18 mouse cellular contexts compared by ENCODE assay signal in the genomic region with DNA sequence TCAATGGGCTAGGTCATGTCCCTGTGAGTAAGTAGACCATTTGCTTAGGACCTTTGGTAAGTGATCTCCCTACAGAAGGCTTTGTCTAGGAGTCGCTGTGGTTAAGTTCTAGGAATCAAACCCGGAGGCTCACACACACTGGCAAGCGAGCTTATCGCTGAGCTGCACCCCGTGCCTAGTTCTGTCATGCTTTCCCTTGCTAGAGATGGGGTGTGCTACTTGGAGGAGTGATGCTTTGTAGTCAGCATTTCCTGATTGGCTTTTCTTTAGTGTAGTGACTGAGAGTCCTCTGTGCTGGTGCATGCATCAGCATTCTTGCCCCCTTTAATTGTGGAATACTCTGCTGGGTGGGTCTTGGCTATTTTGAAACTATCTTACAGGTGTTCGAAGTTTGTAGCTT. TPM values are rescaled to one million over a fixed set of nuclear protein-coding genes. Genes with fewer than 3 reads are reported as not detected.
DNase-seq lines count a peak whose midpoint lies in the region; ATAC-seq and TF ChIP-seq lines count a peak whose summit lies in the region.
"Had no signal": no experiment of that assay in that cellular context is flagged by ENCODE, and none has a peak within 500 bp of the region (broad histone marks: within the 10 kb centered on the region; RNA-seq: fewer than 3 reads in every experiment).

No protein-coding gene starts in this region.

- peak; percentile 92 for DNase-seq in heart, embryonic 10.5 days (ENCODE audit: low spot score)
- no peak for DNase-seq in heart, postnatal 14 days
- DNase-seq in G1E (ENCODE audit: low spot score), result peak; percentile 82
- DNase-seq in midbrain, embryonic 10.5 days (ENCODE audit: low spot score), result no peak
- DNase-seq: cerebellum, postnatal 25 days; kidney, adult 18-20 months; right cerebral cortex, adult 18-20 months had no signal

- 67% methylated on average over 6 of the region's 6 CpGs for WGBS in heart, embryonic 10.5 days
- WGBS in intestine, embryonic 16.5 days, result 78% methylated on average over 6 of the region's 6 CpGs
- 86% methylated on average over 6 of the region's 6 CpGs for WGBS in midbrain, embryonic 10.5 days
- 81% methylated on average over 6 of the region's 6 CpGs for WGBS in midbrain, embryonic 15.5 days

- H3K9ac ChIP-seq in intestine, embryonic 16.5 days (ENCODE audit: low read depth, low read length), result no peak overlapping the region
- H3K9ac ChIP-seq in midbrain, embryonic 15.5 days, result no peak overlapping the region
- H3K9ac ChIP-seq: limb, embryonic 12.5 days; midbrain, embryonic 12.5 days; neural tube, embryonic 13.5 days had no signal

- no peaks in the 10 kb centered on the region for H3K36me3 ChIP-seq in heart, embryonic 10.5 days
- peaks cover 44% of the 10 kb centered on the region for H3K36me3 ChIP-seq in G1E (replicated peaks)
- H3K36me3 ChIP-seq in intestine, embryonic 16.5 days (ENCODE audit: control insufficient read depth, insufficient read depth, low read length), result no peaks in the 10 kb centered on the region
- no peaks in the 10 kb centered on the region for H3K36me3 ChIP-seq in midbrain, embryonic 10.5 days
- H3K36me3 ChIP-seq in midbrain, embryonic 15.5 days (replicated peaks), result no peaks in the 10 kb centered on the region
- H3K36me3 ChIP-seq: limb, embryonic 12.5 days; midbrain, embryonic 12.5 days; neural tube, embryonic 13.5 days had no signal

- no peak for TF ChIP-seq CTCF in G1E (IDR thresholded peaks at IDR 0.05; ENCODE audit: low read depth, low read length)

- H3K4me2 ChIP-seq in intestine, embryonic 16.5 days (ENCODE audit: low read depth, low read length), result no peak overlapping the region
- H3K4me2 ChIP-seq in midbrain, embryonic 15.5 days, result no peak overlapping the region
- H3K4me2 ChIP-seq: limb, embryonic 12.5 days; midbrain, embryonic 12.5 days; neural tube, embryonic 13.5 days had no signal

- no peaks in the 10 kb centered on the region for H3K9me3 ChIP-seq in heart, embryonic 10.5 days
- H3K9me3 ChIP-seq in G1E (replicated peaks), result no peaks in the 10 kb centered on the region
- H3K9me3 ChIP-seq in intestine, embryonic 16.5 days (ENCODE audit: control insufficient read depth, low read length), result no peaks in the 10 kb centered on the region
- H3K9me3 ChIP-seq in midbrain, embryonic 10.5 days (replicated peaks), result no peaks in the 10 kb centered on the region
- no peaks in the 10 kb centered on the region for H3K9me3 ChIP-seq in midbrain, embryonic 15.5 days
- H3K9me3 ChIP-seq: limb, embryonic 12.5 days; midbrain, embryonic 12.5 days; neural tube, embryonic 13.5 days had no signal

- no peaks in the 10 kb centered on the region for H3K27me3 ChIP-seq in heart, embryonic 10.5 days (ENCODE audit: insufficient read depth, poor library complexity, severe bottlenecking)
- H3K27me3 ChIP-seq in G1E (ENCODE audit: insufficient read depth, low read length), result no peaks in the 10 kb centered on the region
- H3K27me3 ChIP-seq in intestine, embryonic 16.5 days (replicated peaks; ENCODE audit: control insufficient read depth, insufficient read depth, low read length), result no peaks in the 10 kb centered on the region
- H3K27me3 ChIP-seq in midbrain, embryonic 10.5 days (ENCODE audit: low read depth, poor library complexity, severe bottlenecking), result no peaks in the 10 kb centered on the region
- no peaks in the 10 kb centered on the region for H3K27me3 ChIP-seq in midbrain, embryonic 15.5 days (replicated peaks)
- H3K27me3 ChIP-seq: limb, embryonic 12.5 days; midbrain, embryonic 12.5 days; neural tube, embryonic 13.5 days had no signal

- no peak overlapping the region for H3K4me3 ChIP-seq in heart, embryonic 10.5 days
- no peak overlapping the region; the same call in 1 of the 2 replicates for H3K4me3 ChIP-seq in G1E (ENCODE audit: low read depth, low read length)
- H3K4me3 ChIP-seq in intestine, embryonic 16.5 days (ENCODE audit: low read length), result no peak overlapping the region
- H3K4me3 ChIP-seq in midbrain, embryonic 10.5 days, result no peak overlapping the region
- H3K4me3 ChIP-seq in midbrain, embryonic 15.5 days, result no peak overlapping the region
- H3K4me3 ChIP-seq: layer of hippocampus, adult 2 months; limb, embryonic 12.5 days; midbrain, embryonic 12.5 days; neural tube, embryonic 13.5 days had no signal

- 0 out of 2 replicates have a peak, but pooled peaks cover 17% of the 10 kb centered on the region for H3K4me1 ChIP-seq in heart, embryonic 10.5 days
- H3K4me1 ChIP-seq in G1E (ENCODE audit: insufficient read depth, low read depth, low read length), result peaks cover 83% of the 10 kb centered on the region
- H3K4me1 ChIP-seq in intestine, embryonic 16.5 days (ENCODE audit: control insufficient read depth, insufficient read depth, low read length), result no peaks in the 10 kb centered on the region; the same call in 1 of the 2 replicates
- no peaks in the 10 kb centered on the region for H3K4me1 ChIP-seq in midbrain, embryonic 10.5 days
- H3K4me1 ChIP-seq in midbrain, embryonic 15.5 days, result no peaks in the 10 kb centered on the region
- H3K4me1 ChIP-seq: limb, embryonic 12.5 days; midbrain, embryonic 12.5 days; neural tube, embryonic 13.5 days had no signal

- ATAC-seq in G1E (ENCODE audit: extremely low read depth, insufficient number of reproducible peaks, low FRiP score, poor library complexity, severe bottlenecking), result peak; percentile 92
- ATAC-seq in intestine, embryonic 16.5 days, result peak; percentile 69; the same call in 1 of the 2 replicates
- peak; percentile 95 for ATAC-seq in megakaryocyte-erythroid progenitor cell, adult 5-6 weeks (replicated peaks; ENCODE audit: low FRiP score, low TSS enrichment, poor library complexity, severe bottlenecking)
- ATAC-seq in CD4-positive, CD25-positive, alpha-beta regulatory T cell, adult 4 months, result no peak
- ATAC-seq in midbrain, embryonic 15.5 days (replicated peaks), result no peak

- no peak overlapping the region for H3K27ac ChIP-seq in heart, embryonic 10.5 days
- no peak overlapping the region for H3K27ac ChIP-seq in intestine, embryonic 16.5 days (ENCODE audit: low read length)
- H3K27ac ChIP-seq in midbrain, embryonic 10.5 days (replicated peaks), result no peak overlapping the region
- H3K27ac ChIP-seq in midbrain, embryonic 15.5 days, result no peak overlapping the region
- H3K27ac ChIP-seq: layer of hippocampus, adult 2 months; limb, embryonic 12.5 days; midbrain, embryonic 12.5 days; neural tube, embryonic 13.5 days had no signal

- intact Hi-C loops in heart, postnatal 14 days (cut with DNase I), result no loop called here

RNA-seq across cellular contexts. Expression of gene Eif5b, which starts 13.8 kb away (rescaled TPM):
- polyA plus RNA-seq in heart, embryonic 10.5 days (2016; fragmentation: Nextera tagmentation; extraction: Ambion mirVana), result 21.6 and 29.5 TPM in 2 replicates
- 10 to 100 TPM; 31.6 to 36.5 TPM for total RNA-seq in heart, postnatal 14 days (2021)
- total RNA-seq in G1E (2014; fragmentation: Nextera tagmentation) (143 and 157 TPM in 2 replicates), G1E (2017) (74.2 and 80.8 TPM in 2 replicates)
- polyA plus RNA-seq in G1E (2012), result 85.6 and 91.6 TPM in 2 replicates
- 18.4 and 21.1 TPM in 2 replicates for polyA plus RNA-seq in intestine, embryonic 16.5 days (2015; fragmentation: Nextera tagmentation; extraction: Ambion mirVana)
- 70.2 and 75.0 TPM in 2 replicates for total RNA-seq in megakaryocyte-erythroid progenitor cell, adult 5-6 weeks (2014; fragmentation: Nextera tagmentation)
- 40.3 and 66.8 TPM in 2 replicates for total RNA-seq in megakaryocyte-erythroid progenitor cell, adult 5-6 weeks (2017)
- polyA plus RNA-seq in midbrain, embryonic 10.5 days (2016; fragmentation: Nextera tagmentation; extraction: Ambion mirVana), result 24.7 and 24.9 TPM in 2 replicates
- polyA plus RNA-seq in CD4-positive, CD25-positive, alpha-beta regulatory T cell, adult 4 months (2017; shearing (Covaris generic)), result 10 to 100 TPM; 30.5 to 32.9 TPM
- 21.1 and 23.6 TPM in 2 replicates for polyA plus RNA-seq in midbrain, embryonic 15.5 days (2015; fragmentation: Nextera tagmentation; extraction: Ambion mirVana)

RNA-seq across cellular contexts. Expression of gene Txndc9, which starts 14.0 kb away (rescaled TPM):
- 120 and 143 TPM in 2 replicates for polyA plus RNA-seq in heart, embryonic 10.5 days (2016; fragmentation: Nextera tagmentation; extraction: Ambion mirVana)
- total RNA-seq in heart, postnatal 14 days (2021), result 10 to 100 TPM; 51.4 to 52.1 TPM
- total RNA-seq in G1E (2014; fragmentation: Nextera tagmentation) (107 and 115 TPM in 2 replicates), G1E (2017) (111 and 120 TPM in 2 replicates)
- 5.1 and 6.9 TPM in 2 replicates for polyA plus RNA-seq in G1E (2012)
- polyA plus RNA-seq in intestine, embryonic 16.5 days (2015; fragmentation: Nextera tagmentation; extraction: Ambion mirVana), result 119 and 125 TPM in 2 replicates
- 38.6 and 57.8 TPM in 2 replicates for total RNA-seq in megakaryocyte-erythroid progenitor cell, adult 5-6 weeks (2014; fragmentation: Nextera tagmentation)
- total RNA-seq in megakaryocyte-erythroid progenitor cell, adult 5-6 weeks (2017), result 45.3 and 46.7 TPM in 2 replicates
- polyA plus RNA-seq in midbrain, embryonic 10.5 days (2016; fragmentation: Nextera tagmentation; extraction: Ambion mirVana), result 154 and 160 TPM in 2 replicates
- polyA plus RNA-seq in CD4-positive, CD25-positive, alpha-beta regulatory T cell, adult 4 months (2017; shearing (Covaris generic)), result 100 to 1,000 TPM; 143 to 173 TPM
- 129 and 135 TPM in 2 replicates for polyA plus RNA-seq in midbrain, embryonic 15.5 days (2015; fragmentation: Nextera tagmentation; extraction: Ambion mirVana)

RNA-seq across cellular contexts. Expression of gene Lyg1, which starts 54.1 kb away (rescaled TPM):
- polyA plus RNA-seq in heart, embryonic 10.5 days (2016; fragmentation: Nextera tagmentation; extraction: Ambion mirVana), result not detected in 2 replicates
- not detected for total RNA-seq in heart, postnatal 14 days (2021)
- total RNA-seq in G1E (2014; fragmentation: Nextera tagmentation), result not detected in 2 replicates
- not detected in 2 replicates for total RNA-seq in G1E (2017)
- polyA plus RNA-seq in G1E (2012), result not detected in 2 replicates
- polyA plus RNA-seq in intestine, embryonic 16.5 days (2015; fragmentation: Nextera tagmentation; extraction: Ambion mirVana), result not detected in 2 replicates
- total RNA-seq in megakaryocyte-erythroid progenitor cell, adult 5-6 weeks (2014; fragmentation: Nextera tagmentation), result not detected in 2 replicates
- not detected in 2 replicates for total RNA-seq in megakaryocyte-erythroid progenitor cell, adult 5-6 weeks (2017)
- polyA plus RNA-seq in midbrain, embryonic 10.5 days (2016; fragmentation: Nextera tagmentation; extraction: Ambion mirVana), result not detected in 2 replicates
- not detected for polyA plus RNA-seq in CD4-positive, CD25-positive, alpha-beta regulatory T cell, adult 4 months (2017; shearing (Covaris generic))
- not detected in 2 replicates for polyA plus RNA-seq in midbrain, embryonic 15.5 days (2015; fragmentation: Nextera tagmentation; extraction: Ambion mirVana)
- total RNA-seq: layer of hippocampus, adult 2 months had no signal
- polyA plus RNA-seq: C2C12; heart, embryonic 16.5 days; limb, embryonic 12.5 days; midbrain, embryonic 12.5 days; neural tube, embryonic 13.5 days; testis, adult 2 months had no signal

Comparison
In these comparisons a context has a peak if more than half of its experiments do, and no peak if none do; other contexts are left out.
1. DNase-seq: peak in heart, embryonic 10.5 days (single experiment) and G1E (single experiment); none in heart, postnatal 14 days (0 of 2) and midbrain, embryonic 10.5 days (single experiment).
2. ATAC-seq: peak in G1E (single experiment), intestine, embryonic 16.5 days (single experiment) and megakaryocyte-erythroid progenitor cell, adult 5-6 weeks (single experiment); none in CD4-positive, CD25-positive, alpha-beta regulatory T cell, adult 4 months (single experiment) and midbrain, embryonic 15.5 days (single experiment).
3. RNA of gene Txndc9, which starts 14.0 kb away (polyA plus RNA-seq): 143 to 173 TPM in CD4-positive, CD25-positive, alpha-beta regulatory T cell, adult 4 months, 154 to 160 TPM in midbrain, embryonic 10.5 days, 120 to 143 TPM in heart, embryonic 10.5 days, 129 to 135 TPM in midbrain, embryonic 15.5 days and 119 to 125 TPM in intestine, embryonic 16.5 days; 5.1 to 6.9 TPM in G1E; every median in the first group is over 10 times any median in the second.